Mouse (Mus musculus) testis, adult 2 months (tissue): ENCODE results near the gene 4930402K13Rik. TPM values are rescaled to one million over a fixed set of nuclear protein-coding genes. Genes with fewer than 3 reads are reported as not detected.

Experiments used
- H3K27ac ChIP-seq: fragments of 200-500 bp; 2 replicates; pipeline ENCODE4 v1.5.1; 2012; ENCODE audit warnings: low read depth, low read length; ENCODE audit not compliant: control insufficient read depth, insufficient read depth
- H3K27me3 ChIP-seq: fragments of 200-500 bp; 2 replicates; pipeline ENCODE4 v1.6.1; 2012; ENCODE audit warnings: mild to moderate bottlenecking, low read length, moderate library complexity; ENCODE audit not compliant: control insufficient read depth, insufficient read depth
- H3K36me3 ChIP-seq: fragments of 200-500 bp; 2 replicates; pipeline ENCODE4 v1.6.1; 2012; ENCODE audit warnings: mild to moderate bottlenecking, low read length; ENCODE audit not compliant: control insufficient read depth, insufficient read depth
- H3K4me1 ChIP-seq: fragments of 200-500 bp; 2 replicates; pipeline ENCODE4 v1.6.1; 2012; ENCODE audit warnings: low read length; ENCODE audit not compliant: control insufficient read depth, insufficient read depth
- H3K4me3 ChIP-seq: fragments of 200-500 bp; 2 replicates; pipeline ENCODE4 v1.5.1; 2012; ENCODE audit warnings: low read depth, mild to moderate bottlenecking, low read length, moderate library complexity, mixed read lengths; ENCODE audit not compliant: control insufficient read depth
- CTCF ChIP-seq: fragments of 200-500 bp; IDR thresholded peaks from 2 replicates; pipeline ENCODE4 v1.5.1; 2012; ENCODE audit warnings: low read depth, mild to moderate bottlenecking, inconsistent platforms, low read length, moderate library complexity; ENCODE audit not compliant: control insufficient read depth, insufficient read depth, insufficient replicate concordance
- POLR2A ChIP-seq: fragments of 200-500 bp; IDR thresholded peaks from 2 replicates; pipeline ENCODE4 v1.6.1; 2012; ENCODE audit warnings: low read depth, mild to moderate bottlenecking, inconsistent platforms, low read length, moderate library complexity; ENCODE audit not compliant: control insufficient read depth
- polyA plus RNA-seq: library from polyadenylated mRNA; depleted of rRNA; stranded (reverse); fragments of >200 nt; gene quantifications from 2 replicates; pipeline ENCODE4 v1.2.3, GENCODE M21; 2012; rRNA removed

4930402K13Rik gene
- polyA plus RNA-seq, 1 experiment = 6.2 TPM

DNA sequence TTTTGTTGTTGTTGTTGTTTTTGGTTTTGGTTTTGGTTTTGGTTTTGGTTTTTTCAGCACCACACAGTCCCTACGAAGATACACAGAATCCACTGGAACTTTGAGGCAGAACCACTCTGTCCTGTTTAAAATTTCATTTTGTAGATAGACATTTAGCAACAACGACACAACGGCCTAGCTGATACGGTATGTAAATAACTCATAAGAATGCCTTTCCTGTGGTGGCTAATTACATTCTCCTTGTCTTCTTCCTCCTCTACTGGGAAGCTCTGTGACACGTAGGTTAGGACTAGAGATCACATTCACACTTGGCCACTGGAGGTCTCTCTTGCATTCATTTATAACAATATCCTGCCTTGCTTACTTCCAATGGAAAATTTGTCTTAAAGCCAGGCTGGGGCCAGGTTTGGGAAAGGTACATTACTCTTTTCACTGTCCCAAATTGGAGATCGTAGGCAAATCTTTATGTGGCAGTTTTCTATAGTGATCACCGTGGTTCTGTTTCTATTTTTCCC is 24.0 kb downstream of the 4930402K13Rik start:
- TF ChIP-seq POLR2A (no peak), CTCF (no peak)
- Histone ChIP-seq H3K27me3 (no peaks in the 10 kb centered on the region), H3K36me3 (no peaks in the 10 kb centered on the region), H3K4me3 (no peak overlapping the region), H3K27ac (no peak overlapping the region), H3K4me1 (peaks cover 4% of the 10 kb centered on the region)

DNA sequence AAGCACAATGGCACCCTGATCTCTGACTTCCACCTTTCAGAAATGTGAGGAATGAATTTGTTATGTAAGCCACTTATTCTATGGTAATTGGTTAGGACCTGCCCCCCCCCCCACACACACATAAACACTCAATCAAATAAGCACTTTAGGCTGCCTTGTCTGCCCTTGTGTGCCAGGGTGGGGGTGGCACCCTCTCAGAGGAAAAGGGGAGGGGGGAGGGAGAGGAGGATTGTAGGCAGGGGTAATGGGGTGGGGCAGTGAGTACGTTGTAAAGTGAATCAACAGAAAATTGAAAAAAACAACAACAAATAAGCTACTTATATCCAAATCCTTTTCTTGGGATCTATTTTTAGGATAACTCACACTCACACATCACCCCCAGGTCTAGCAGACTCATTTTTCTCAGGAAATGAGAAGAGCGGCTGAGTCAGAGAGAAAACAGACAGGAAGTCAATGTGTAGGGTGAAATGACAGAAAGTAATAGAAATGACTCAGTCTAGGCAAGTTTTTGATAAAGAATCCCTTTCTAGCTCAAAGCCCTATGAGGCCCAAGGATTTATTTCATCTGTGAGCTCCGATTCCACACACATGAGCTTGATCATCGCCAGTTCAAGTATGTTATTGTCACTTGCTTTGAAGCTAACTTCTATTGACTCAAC is 35.1 kb downstream of the 4930402K13Rik start:
- Histone ChIP-seq H3K4me1 (no peaks in the 10 kb centered on the region), H3K4me3 (no peak overlapping the region), H3K36me3 (no peaks in the 10 kb centered on the region), H3K27ac (no peak overlapping the region), H3K27me3 (no peaks in the 10 kb centered on the region)
- no peak for TF ChIP-seq CTCF
- no peak for TF ChIP-seq POLR2A

DNA sequence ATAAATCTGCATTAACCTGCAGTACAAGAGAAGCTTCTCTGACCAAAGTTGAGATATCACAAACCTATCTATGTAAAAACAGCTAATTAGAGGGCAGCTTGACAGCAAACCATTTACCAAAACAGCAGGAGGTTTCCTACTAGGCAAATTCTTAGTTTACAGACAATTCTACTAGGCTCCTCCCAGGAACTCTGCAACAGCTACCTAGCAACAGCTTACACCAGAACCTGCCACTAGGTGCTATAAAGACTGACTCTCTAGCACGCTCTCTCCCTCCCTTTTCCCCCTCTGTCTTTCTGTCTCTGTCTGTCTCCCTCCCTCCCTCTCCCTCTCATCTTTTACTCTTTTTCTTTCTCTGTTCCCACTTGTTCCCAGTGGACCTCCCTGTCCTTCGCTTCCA is 38.3 kb downstream of the 4930402K13Rik start:
- Histone ChIP-seq H3K27ac (no peak overlapping the region), H3K36me3 (no peaks in the 10 kb centered on the region), H3K4me1 (no peaks in the 10 kb centered on the region), H3K27me3 (no peaks in the 10 kb centered on the region), H3K4me3 (no peak overlapping the region)
- TF ChIP-seq CTCF (no peak), POLR2A (no peak)

Other genes starting within 250 kb of the 4930402K13Rik start
- 0.46 TPM in 1 of 2 replicates, not detected in the other for gene Gm5751, start 230.3 kb upstream of the 4930402K13Rik start, polyA plus RNA-seq
- 0.88 and 0.91 TPM in 2 replicates for gene B630019K06Rik, start 212.2 kb upstream of the 4930402K13Rik start, polyA plus RNA-seq
- 2.6 TPM in 1 of 2 replicates, not detected in the other for gene Fthl17b, start 141.6 kb upstream of the 4930402K13Rik start, polyA plus RNA-seq
- 3.1 and 5.4 TPM in 2 replicates for gene Fthl17c, start 128.0 kb upstream of the 4930402K13Rik start, polyA plus RNA-seq
- 2.0 and 3.0 TPM in 2 replicates for gene Fthl17d, start 117.8 kb upstream of the 4930402K13Rik start, polyA plus RNA-seq
- gene Fthl17e, start 71.1 kb upstream of the 4930402K13Rik start, polyA plus RNA-seq = 0.19 TPM in 2 replicates
- gene Fthl17f, start 41.5 kb upstream of the 4930402K13Rik start, polyA plus RNA-seq = 0.53 and 2.3 TPM in 2 replicates
- gene Lancl3, start 95.3 kb downstream of the 4930402K13Rik start, polyA plus RNA-seq = 0.34 and 0.36 TPM in 2 replicates
- gene Gm14862, start 152.3 kb downstream of the 4930402K13Rik start, polyA plus RNA-seq = not detected in 2 replicates
- gene Xk, start 168.2 kb downstream of the 4930402K13Rik start, polyA plus RNA-seq = 4.7 and 5.6 TPM in 2 replicates
- gene H2al1m, start 179.2 kb downstream of the 4930402K13Rik start, polyA plus RNA-seq = 44.8 and 88.7 TPM in 2 replicates
- 58.4 and 134 TPM in 2 replicates for gene H2al1k, start 246.1 kb downstream of the 4930402K13Rik start, polyA plus RNA-seq